Mouse (Mus musculus) hindbrain, embryonic 16.5 days (tissue): Measurements from ENCODE around the gene Rhob. TPM values are rescaled to one million over a fixed set of nuclear protein-coding genes. Genes with fewer than 3 reads are reported as not detected.

Experiments used
- ATAC-seq: fragments of 200-750 bp; cut with Nextera tagmentation; 2 replicates; pipeline ENCODE4 v1.8.0; 2017; ENCODE audit warnings: moderate TSS enrichment, moderate library complexity
- H3K27ac ChIP-seq: fragments of 300-500 bp; sonication (generic); 2 replicates; pipeline ENCODE4 v1.5.1; 2014; ENCODE audit warnings: low read depth, mild to moderate bottlenecking, control low read depth, low read length, moderate library complexity
- H3K27me3 ChIP-seq: fragments of 300-500 bp; sonication (generic); replicated peaks from 2 replicates; pipeline ENCODE4 v1.6.1; 2014; ENCODE audit warnings: low read length; ENCODE audit not compliant: control insufficient read depth, insufficient read depth
- H3K36me3 ChIP-seq: fragments of 300-500 bp; sonication (generic); 2 replicates; pipeline ENCODE4 v1.6.1; 2014; ENCODE audit warnings: mild to moderate bottlenecking, low read length, moderate library complexity, mixed read lengths; ENCODE audit not compliant: control insufficient read depth, insufficient read depth
- H3K4me1 ChIP-seq: fragments of 300-500 bp; sonication (generic); 2 replicates; pipeline ENCODE4 v1.6.1; 2014; ENCODE audit warnings: low read depth, low read length; ENCODE audit not compliant: control insufficient read depth, insufficient read depth
- H3K4me2 ChIP-seq: fragments of 300-500 bp; sonication (generic); 2 replicates; pipeline ENCODE4 v1.6.1; 2014; ENCODE audit warnings: mild to moderate bottlenecking, low read length, control low read depth, moderate library complexity
- H3K4me3 ChIP-seq: fragments of 300-500 bp; sonication (generic); 2 replicates; pipeline ENCODE4 v1.5.1; 2014; ENCODE audit warnings: mild to moderate bottlenecking, low read length, control low read depth, moderate library complexity
- H3K9ac ChIP-seq: fragments of 300-500 bp; sonication (generic); 2 replicates; pipeline ENCODE4 v1.6.1; 2014; ENCODE audit warnings: low read depth, mild to moderate bottlenecking, control low read depth, low read length, moderate library complexity
- H3K9me3 ChIP-seq: fragments of 300-500 bp; sonication (generic); 2 replicates; pipeline ENCODE4 v1.6.1; 2014; ENCODE audit warnings: mild to moderate bottlenecking, low read length, moderate library complexity; ENCODE audit not compliant: control insufficient read depth
- WGBS: fragments of 180-500 bp; shearing (Covaris S2); extraction: QIAGEN DNeasy Blood & Tissue Kit; methylation state at CpG from one replicate; pipeline ENCODE4 v1.1.7; 2014; 5-methylcytosine and 5-hydroxymethylcytosine counted together
- polyA plus RNA-seq: library from polyadenylated mRNA; unstranded; fragments of >200 nt; fragmentation: Nextera tagmentation; extraction: Ambion mirVana; gene quantifications from 2 replicates; pipeline ENCODE4 v1.2.1, GENCODE M21; 2015

Gene Rhob
- polyA plus RNA-seq, 1 experiment from 2014 or later = 81.3 TPM

DNA sequence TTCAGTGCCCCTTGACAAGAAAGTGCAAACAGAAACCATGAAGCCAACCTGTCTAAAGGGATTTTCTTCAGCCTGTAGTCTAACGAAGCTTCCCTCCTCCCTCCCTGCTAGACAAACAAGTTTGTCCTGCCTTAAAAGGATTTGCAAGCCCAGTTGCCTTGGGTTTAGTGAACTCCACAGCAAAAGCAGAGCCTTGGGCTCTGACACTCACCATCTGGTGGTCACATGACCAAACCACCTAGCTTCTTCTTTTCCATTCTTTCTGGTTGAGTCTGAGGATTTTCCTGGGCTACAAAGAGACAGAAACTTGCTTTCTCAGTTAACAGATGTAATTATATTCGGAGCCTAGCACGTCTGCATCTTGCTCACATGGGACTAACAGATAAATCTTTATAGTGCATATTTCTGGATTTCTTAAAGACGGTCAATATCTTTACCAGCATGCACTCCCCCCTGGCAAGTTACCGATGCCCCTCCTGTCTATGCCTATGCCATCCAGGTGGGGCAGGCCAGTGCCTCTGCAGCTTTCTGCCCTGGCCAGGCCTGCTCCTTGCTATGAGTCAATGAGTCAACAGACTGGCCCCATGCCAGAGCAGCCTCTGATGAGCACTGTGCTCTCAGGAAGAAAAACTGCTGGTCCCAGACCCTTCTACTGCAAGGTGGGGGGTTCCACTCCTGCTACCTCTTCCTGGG, 11.7 kb downstream of the Rhob start:
- ATAC-seq = peak; percentile 87
- Histone ChIP-seq H3K9ac (no peak overlapping the region), H3K9me3 (no peaks in the 10 kb centered on the region), H3K4me2 (no peak overlapping the region), H3K4me3 (no peak overlapping the region), H3K4me1 (peaks cover 4% of the 10 kb centered on the region), H3K27me3 (no peaks in the 10 kb centered on the region), H3K27ac (no peak overlapping the region), H3K36me3 (no peaks in the 10 kb centered on the region)
- WGBS = 68% methylated on average over 5 of the region's 5 CpGs

DNA sequence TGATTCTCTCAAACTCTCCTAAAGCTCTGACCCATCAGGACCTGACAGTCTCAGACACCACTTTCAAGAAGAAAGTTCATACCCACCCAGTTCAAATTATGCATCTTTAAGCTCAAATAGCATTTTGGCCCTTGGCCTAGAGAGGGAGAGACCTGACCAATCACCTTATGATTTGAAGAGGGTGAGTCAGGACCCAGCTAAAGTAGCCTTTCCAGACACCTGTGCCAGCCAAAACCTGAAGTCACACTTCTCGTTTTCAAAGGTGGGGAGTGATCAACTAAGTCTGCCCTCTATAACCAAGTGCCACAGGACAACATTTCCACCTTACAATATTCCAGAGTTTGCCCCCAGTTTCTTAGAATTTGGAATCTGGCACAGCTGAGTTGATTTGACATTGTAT, 12.5 kb downstream of the Rhob start:
- peaks cover 4% of the 10 kb centered on the region for H3K4me1 ChIP-seq
- no peaks in the 10 kb centered on the region for H3K27me3 ChIP-seq
- H3K4me2 ChIP-seq = no peak overlapping the region
- H3K9me3 ChIP-seq = no peaks in the 10 kb centered on the region
- no peak overlapping the region for H3K27ac ChIP-seq
- H3K4me3 ChIP-seq = no peak overlapping the region
- no peak for ATAC-seq
- no peak overlapping the region for H3K9ac ChIP-seq
- no peaks in the 10 kb centered on the region for H3K36me3 ChIP-seq
- WGBS = 75% methylated on average over 1 of the region's 1 CpGs

DNA sequence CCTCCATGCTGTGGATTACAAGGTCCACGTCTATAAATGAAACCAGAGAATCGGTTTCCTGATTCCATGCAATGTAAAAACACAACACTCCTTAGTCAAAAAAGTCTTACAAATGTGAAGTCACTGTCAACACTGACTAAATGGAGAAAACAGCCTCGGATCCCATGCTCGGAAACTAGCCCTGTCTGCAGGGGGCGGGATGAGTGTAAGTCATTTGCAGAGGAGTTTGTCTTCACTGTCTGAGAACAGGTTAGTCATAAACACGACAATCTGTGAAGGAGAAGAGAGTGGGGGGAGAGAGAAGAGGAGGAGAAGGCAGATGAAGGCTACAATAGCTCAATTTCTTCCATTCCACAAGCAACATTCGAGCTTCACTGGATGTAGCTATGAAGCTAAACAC, 14.6 kb downstream of the Rhob start:
- ATAC-seq = no peak
- Histone ChIP-seq H3K27ac (no peak overlapping the region), H3K4me2 (no peak overlapping the region), H3K9ac (no peak overlapping the region), H3K9me3 (no peaks in the 10 kb centered on the region), H3K4me1 (peaks cover 4% of the 10 kb centered on the region), H3K36me3 (no peaks in the 10 kb centered on the region), H3K27me3 (no peaks in the 10 kb centered on the region), H3K4me3 (no peak overlapping the region)
- WGBS = 85% methylated on average over 7 of the region's 7 CpGs

DNA sequence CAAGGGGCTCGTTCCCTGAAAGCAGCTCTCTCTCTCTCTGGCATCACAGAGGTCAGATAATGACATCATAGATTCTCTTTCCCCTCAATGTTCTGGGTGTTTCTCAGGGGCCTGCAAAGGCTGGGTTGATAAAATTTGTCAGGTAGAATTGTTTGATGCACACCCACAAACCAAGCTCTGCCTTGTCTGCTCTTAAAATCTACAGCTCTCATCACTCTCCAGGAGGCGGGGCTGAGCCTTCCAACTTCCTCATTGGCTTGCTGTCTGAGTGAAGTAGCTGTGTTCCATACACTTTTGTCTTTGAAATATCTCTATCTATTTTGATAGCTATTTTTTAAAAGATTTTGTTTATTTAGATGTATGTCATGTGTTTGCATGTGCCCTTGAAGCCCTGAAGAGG, 17.6 kb downstream of the Rhob start:
- Histone ChIP-seq H3K4me2 (no peak overlapping the region), H3K4me1 (no peaks in the 10 kb centered on the region), H3K9me3 (no peaks in the 10 kb centered on the region), H3K9ac (no peak overlapping the region), H3K27ac (no peak overlapping the region), H3K4me3 (no peak overlapping the region), H3K27me3 (no peaks in the 10 kb centered on the region), H3K36me3 (no peaks in the 10 kb centered on the region)
- WGBS = 72% methylated on average over 2 of the region's 2 CpGs
- ATAC-seq = no peak

DNA sequence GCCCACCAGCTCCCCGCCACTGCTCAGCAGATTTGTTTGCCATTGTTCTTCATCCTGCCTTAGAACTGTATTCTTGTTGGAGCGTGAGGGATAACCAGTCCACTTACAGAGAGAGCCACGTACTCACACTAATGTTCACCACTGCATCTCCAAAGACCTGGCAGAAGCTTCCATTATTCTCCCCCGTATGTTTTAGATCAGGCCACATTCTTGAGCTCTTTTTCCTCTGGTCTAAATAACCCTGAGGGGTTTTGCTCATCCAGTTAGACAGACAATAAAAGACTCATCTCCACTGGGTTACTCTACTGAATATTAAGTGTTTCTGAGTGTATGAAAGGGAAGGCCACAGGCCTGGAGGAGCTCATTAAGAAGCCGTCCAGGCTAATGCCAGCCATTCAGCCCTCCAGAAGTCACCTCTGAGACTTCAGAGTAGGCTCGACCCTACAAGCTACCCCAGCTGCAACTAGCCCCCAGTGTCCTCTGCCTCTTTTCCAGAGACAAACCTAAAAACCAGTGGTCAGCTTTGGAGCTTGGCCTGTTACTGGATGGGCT, 24.9 kb downstream of the Rhob start:
- Histone ChIP-seq H3K4me1 (peaks cover 4% of the 10 kb centered on the region), H3K4me2 (no peak overlapping the region), H3K27ac (no peak overlapping the region), H3K36me3 (no peaks in the 10 kb centered on the region), H3K4me3 (no peak overlapping the region), H3K9me3 (no peaks in the 10 kb centered on the region), H3K9ac (no peak overlapping the region), H3K27me3 (no peaks in the 10 kb centered on the region)
- 47% methylated on average over 6 of the region's 6 CpGs for WGBS
- ATAC-seq = 0 out of 2 replicates have a peak, but pooled peaks have one; percentile 15

DNA sequence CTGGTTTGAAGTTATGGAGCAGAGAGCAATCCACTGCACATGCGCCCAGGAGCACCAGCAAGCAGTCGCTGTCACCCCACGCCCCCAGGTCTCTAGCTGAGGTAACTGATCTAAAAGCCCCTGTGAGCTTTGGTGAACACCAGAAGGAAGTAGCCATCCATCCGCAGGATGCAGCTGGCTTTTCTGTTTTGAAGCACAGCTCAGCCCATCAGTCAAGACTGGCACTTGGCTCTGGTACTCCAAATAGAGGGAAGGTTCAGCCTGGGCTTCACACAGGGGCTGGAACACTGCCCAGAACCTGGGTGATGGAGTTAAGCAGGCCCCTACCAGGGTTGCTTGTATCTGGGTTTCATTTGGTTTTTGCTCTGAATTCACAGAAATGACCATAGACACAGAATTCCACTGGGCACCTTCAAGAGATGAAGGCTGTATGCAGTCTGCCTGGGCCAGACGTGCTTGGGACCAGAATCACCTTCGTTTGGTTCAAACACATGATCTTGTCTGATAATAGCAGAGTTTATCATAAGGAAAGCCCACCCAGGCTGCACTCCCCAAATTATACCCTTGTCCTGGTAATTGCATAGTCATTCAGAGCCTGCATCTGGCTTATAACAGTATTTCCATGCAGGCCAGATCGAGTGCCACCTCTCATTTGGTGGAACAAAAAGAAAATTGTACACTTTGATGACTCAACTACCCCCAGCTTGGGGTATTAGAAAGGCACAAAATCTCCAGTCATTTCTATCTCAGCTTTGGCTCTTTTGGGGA, 27.0 kb downstream of the Rhob start:
- peak; percentile 80 for ATAC-seq
- H3K27ac ChIP-seq = no peak overlapping the region

DNA sequence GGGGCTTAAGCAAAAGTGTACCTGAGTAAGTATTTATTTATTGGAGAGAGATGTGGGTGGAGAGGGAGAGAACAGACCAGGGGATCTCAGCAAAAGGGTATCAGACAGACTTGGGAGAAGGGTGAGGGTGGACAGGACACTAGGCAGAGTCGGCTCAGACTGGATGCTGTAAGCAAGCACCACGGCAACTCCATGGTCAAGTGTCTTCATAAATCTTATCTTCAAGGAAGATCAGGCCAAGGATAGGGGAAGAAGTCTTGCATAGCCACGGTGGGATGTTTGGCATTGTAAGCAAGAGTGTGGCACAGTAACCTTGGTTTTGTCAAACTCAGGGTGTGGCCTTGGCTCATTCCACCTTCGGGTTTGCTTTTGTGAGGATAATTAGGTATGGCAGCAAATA, 27.8 kb downstream of the Rhob start:
- H3K36me3 ChIP-seq = no peaks in the 10 kb centered on the region
- H3K4me3 ChIP-seq = no peak overlapping the region
- H3K4me2 ChIP-seq = no peak overlapping the region
- H3K9me3 ChIP-seq = no peaks in the 10 kb centered on the region
- peaks cover 4% of the 10 kb centered on the region for H3K4me1 ChIP-seq
- WGBS = 74% methylated on average over 4 of the region's 4 CpGs
- ATAC-seq = no peak
- H3K27ac ChIP-seq = no peak overlapping the region
- H3K27me3 ChIP-seq = no peaks in the 10 kb centered on the region
- no peak overlapping the region for H3K9ac ChIP-seq

More for the DNA sequence above, 27.0 kb downstream of the Rhob start:
- Histone ChIP-seq H3K27me3 (no peaks in the 10 kb centered on the region), H3K4me1 (peaks cover 4% of the 10 kb centered on the region), H3K4me2 (no peak overlapping the region), H3K4me3 (no peak overlapping the region), H3K36me3 (no peaks in the 10 kb centered on the region), H3K9ac (no peak overlapping the region), H3K9me3 (no peaks in the 10 kb centered on the region)
- 60% methylated on average over 7 of the region's 7 CpGs for WGBS

DNA sequence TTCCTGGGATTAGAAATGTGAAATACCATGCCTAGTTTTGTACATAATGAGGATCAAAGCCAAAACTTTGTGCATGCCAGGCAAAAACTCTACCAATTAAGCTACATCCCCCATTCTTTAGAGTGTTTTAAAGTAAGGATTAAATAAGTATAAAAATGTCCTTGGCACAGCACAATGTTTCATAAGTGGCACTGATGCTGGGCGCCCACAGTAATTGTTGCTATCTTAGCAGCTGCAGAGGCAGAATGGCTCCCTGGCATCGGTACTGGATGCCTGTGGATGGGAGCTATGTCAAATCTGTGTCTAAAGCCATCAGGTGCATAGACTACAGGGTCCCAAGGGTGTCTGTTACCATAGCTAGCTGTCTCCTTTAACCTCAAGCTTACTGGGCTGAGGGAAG, 28.8 kb downstream of the Rhob start:
- H3K4me2 ChIP-seq = no peak overlapping the region
- ATAC-seq = peak; percentile 8; the same call in 1 of the 2 replicates
- H3K36me3 ChIP-seq = no peaks in the 10 kb centered on the region
- WGBS = 77% methylated on average over 2 of the region's 2 CpGs
- H3K9ac ChIP-seq = no peak overlapping the region
- H3K4me1 ChIP-seq = peaks cover 4% of the 10 kb centered on the region
- H3K27ac ChIP-seq = no peak overlapping the region
- H3K9me3 ChIP-seq = no peaks in the 10 kb centered on the region
- H3K4me3 ChIP-seq = no peak overlapping the region
- no peaks in the 10 kb centered on the region for H3K27me3 ChIP-seq

DNA sequence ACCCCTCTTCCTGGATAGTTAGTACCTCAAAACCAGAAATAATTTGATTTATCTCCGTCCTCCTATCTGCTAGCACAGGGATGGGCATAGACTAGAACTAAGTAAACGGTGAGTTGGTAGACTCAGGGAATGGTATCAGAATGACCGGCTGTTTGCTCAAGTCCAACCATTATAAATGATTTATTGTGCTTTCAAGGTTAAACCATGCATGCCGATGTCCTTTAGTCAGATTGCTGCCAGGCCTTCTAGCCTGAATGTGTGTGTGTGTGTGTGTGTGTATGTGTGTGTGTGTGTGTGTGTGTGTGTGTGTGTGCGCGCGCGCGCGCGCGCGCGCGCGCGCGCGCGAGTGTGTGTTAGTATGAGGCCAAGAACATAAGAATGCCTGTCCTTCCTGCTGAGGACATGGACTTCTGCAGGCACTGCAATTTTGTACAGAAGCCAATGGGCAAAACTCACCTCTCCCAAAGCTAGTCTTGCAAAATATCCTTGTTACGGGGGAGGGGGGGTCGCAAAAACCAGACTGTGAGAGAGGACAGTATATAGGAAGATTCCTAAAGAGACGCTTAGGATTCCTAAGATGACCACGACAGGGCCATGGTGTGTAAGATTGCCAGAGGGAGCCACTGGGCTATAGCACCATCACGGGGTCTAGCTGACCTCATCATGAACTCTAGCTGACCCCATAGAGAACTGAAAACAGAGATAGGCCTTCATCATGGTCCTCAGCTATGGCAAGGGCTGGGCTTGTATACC, 29.9 kb downstream of the Rhob start:
- Histone ChIP-seq H3K4me2 (no peak overlapping the region), H3K9me3 (no peaks in the 10 kb centered on the region), H3K36me3 (no peaks in the 10 kb centered on the region), H3K4me1 (peaks cover 3% of the 10 kb centered on the region), H3K27me3 (no peaks in the 10 kb centered on the region), H3K9ac (no peak overlapping the region), H3K27ac (no peak overlapping the region), H3K4me3 (no peak overlapping the region)
- 68% methylated on average over 25 of the region's 25 CpGs for WGBS
- no peak for ATAC-seq
